Comparison of ENCODE assay signal across 14 mouse cellular contexts in genomic region chr4:138163836-138164235, GRCm38 (mm10). TPM values are rescaled to one million over a fixed set of nuclear protein-coding genes. Genes with fewer than 3 reads are reported as not detected.
DNase-seq lines count a peak whose midpoint lies in the region; ATAC-seq and TF ChIP-seq lines count a peak whose summit lies in the region.
"Had no signal": no experiment of that assay in that cellular context is flagged by ENCODE, and none has a peak within 500 bp of the region (broad histone marks: within the 10 kb centered on the region; RNA-seq: fewer than 3 reads in every experiment).

No protein-coding gene starts in this region.

- no peak for TF ChIP-seq CTCF in CH12.LX (conservative IDR thresholded peaks at IDR 0.05 in 1 of 2, IDR thresholded peaks at IDR 0.05 in 1 of 2; ENCODE audit: low read depth in 2 of 2, low read length in 2 of 2)

- DNase-seq in heart, adult 9 months (ENCODE audit: low spot score in 2 of 2), result no peak
- peak; percentile 21 for DNase-seq in CH12.LX (ENCODE audit: extremely low read depth)
- peak; percentile 55 for DNase-seq in midbrain, embryonic 14.5 days
- no peak for DNase-seq in T-cell, adult 2 months (ENCODE audit: low spot score)
- no peak for DNase-seq in right cerebral cortex, postnatal 10 days (ENCODE audit: low spot score in 2 of 2)
- DNase-seq: cerebellum, postnatal 36 days; gastrocnemius, postnatal 36 days; liver, embryonic 13.5 days; lung, postnatal 4 days; right cerebral cortex, adult 18-20 months; thymus, postnatal 14 days had no signal

- ATAC-seq in heart, embryonic 12.5 days (ENCODE audit: insufficient number of reproducible peaks, low FRiP score), result no peak
- no peak for ATAC-seq in forebrain, embryonic 13.5 days
- no peak for ATAC-seq in midbrain, embryonic 14.5 days (ENCODE audit: low FRiP score, low TSS enrichment)
- ATAC-seq: intestine, embryonic 16.5 days had no signal

- no peak for TF ChIP-seq RAD21 in CH12.LX (IDR thresholded peaks at IDR 0.05; ENCODE audit: low read depth, low read length)

- no peak overlapping the region for H3K9ac ChIP-seq in heart, embryonic 12.5 days
- H3K9ac ChIP-seq in CH12.LX (ENCODE audit: insufficient read depth, low read depth), result no peak overlapping the region
- H3K9ac ChIP-seq in forebrain, embryonic 13.5 days, result no peak overlapping the region
- H3K9ac ChIP-seq in midbrain, embryonic 14.5 days (replicated peaks; ENCODE audit: low read length), result no peak overlapping the region
- H3K9ac ChIP-seq: liver, embryonic 13.5 days had no signal

- H3K27ac ChIP-seq in heart, embryonic 12.5 days (ENCODE audit: poor library complexity, severe bottlenecking), result peak overlapping the region; percentile 86
- H3K27ac ChIP-seq in CH12.LX (ENCODE audit: insufficient read depth, low read depth), result peak overlapping the region; percentile 71
- H3K27ac ChIP-seq in forebrain, embryonic 13.5 days, result peak overlapping the region; percentile 62
- peak overlapping the region; percentile 73 for H3K27ac ChIP-seq in midbrain, embryonic 14.5 days (replicated peaks; ENCODE audit: low read depth, low read length)
- H3K27ac ChIP-seq: liver, embryonic 13.5 days had no signal

- no peak overlapping the region for H3K4me2 ChIP-seq in heart, embryonic 12.5 days
- peak overlapping the region; percentile 17; the same call in 1 of the 2 replicates for H3K4me2 ChIP-seq in CH12.LX (ENCODE audit: insufficient read depth, low read depth, poor library complexity, severe bottlenecking)
- H3K4me2 ChIP-seq in forebrain, embryonic 13.5 days, result no peak overlapping the region
- no peak overlapping the region for H3K4me2 ChIP-seq in midbrain, embryonic 14.5 days (ENCODE audit: low read length)
- H3K4me2 ChIP-seq: liver, embryonic 13.5 days had no signal

- in situ Hi-C loops in CH12.LX (cut with MboI; ENCODE audit: low pct_ligation_motif_present, low pct_unique_long_range_greater_than_20kb, low sequenced_read_pairs), result loop anchor here (5.0 kb wide), 1 partner anchor 33 kb away; no protein-coding TSS in a partner anchor

- peaks cover 53% of the 10 kb centered on the region for H3K36me3 ChIP-seq in heart, embryonic 12.5 days
- peaks cover 45 to 75% of the 10 kb centered on the region in 2 experiments for H3K36me3 ChIP-seq in CH12.LX (replicated peaks in 1 of 2; ENCODE audit: control insufficient read depth in 1 of 2, insufficient read depth in 1 of 2, low read length in 1 of 2)
- peaks cover 74% of the 10 kb centered on the region for H3K36me3 ChIP-seq in forebrain, embryonic 13.5 days (ENCODE audit: poor library complexity, severe bottlenecking)
- H3K36me3 ChIP-seq in midbrain, embryonic 14.5 days (ENCODE audit: control insufficient read depth, insufficient read depth, low read length), result peaks cover 81% of the 10 kb centered on the region

- TF ChIP-seq EP300 in CH12.LX (IDR thresholded peaks at IDR 0.05; ENCODE audit: low read length), result no peak

- 55% methylated on average over 2 of the region's 2 CpGs for WGBS in heart, embryonic 12.5 days
- WGBS in forebrain, embryonic 13.5 days, result 23% methylated on average over 2 of the region's 2 CpGs
- WGBS in midbrain, embryonic 14.5 days, result 9% methylated on average over 2 of the region's 2 CpGs

- peaks cover 36% of the 10 kb centered on the region for H3K4me1 ChIP-seq in heart, embryonic 12.5 days (replicated peaks)
- H3K4me1 ChIP-seq in CH12.LX (ENCODE audit: control insufficient read depth in 1 of 2, insufficient read depth in 2 of 2), result peaks cover 6 to 53% of the 10 kb centered on the region in 2 experiments
- peaks cover 16% of the 10 kb centered on the region for H3K4me1 ChIP-seq in forebrain, embryonic 13.5 days
- H3K4me1 ChIP-seq in midbrain, embryonic 14.5 days (ENCODE audit: control insufficient read depth, insufficient read depth, low read length), result peaks cover 5% of the 10 kb centered on the region; the same call in 1 of the 2 replicates

- dilution Hi-C loops in CH12.LX (cut with MboI; ENCODE audit: extremely low pct_ligation_motif_present, extremely low pct_unique_long_range_greater_than_20kb, low sequenced_read_pairs), result no loop called here

- H3K4me3 ChIP-seq in heart, embryonic 12.5 days, result no peak overlapping the region
- H3K4me3 ChIP-seq in CH12.LX (replicated peaks in 1 of 3; ENCODE audit: low read depth in 2 of 3, low read length in 2 of 3, poor library complexity in 1 of 3), result no peak overlapping the region
- no peak overlapping the region for H3K4me3 ChIP-seq in forebrain, embryonic 13.5 days
- no peak overlapping the region for H3K4me3 ChIP-seq in midbrain, embryonic 14.5 days (replicated peaks; ENCODE audit: low read depth, low read length)
- H3K4me3 ChIP-seq: liver, embryonic 13.5 days had no signal

- H3K27me3 ChIP-seq in heart, embryonic 12.5 days (replicated peaks), result no peaks in the 10 kb centered on the region
- H3K27me3 ChIP-seq in CH12.LX (replicated peaks), result no peaks in the 10 kb centered on the region
- H3K27me3 ChIP-seq in forebrain, embryonic 13.5 days, result no peaks in the 10 kb centered on the region
- H3K27me3 ChIP-seq in midbrain, embryonic 14.5 days (ENCODE audit: control insufficient read depth, insufficient read depth, low read length), result no peaks in the 10 kb centered on the region
- H3K27me3 ChIP-seq: liver, embryonic 13.5 days had no signal

- TF ChIP-seq POLR2A in CH12.LX (IDR thresholded peaks at IDR 0.05; ENCODE audit: low read depth, low read length), result no peak

- H3K79me2 ChIP-seq in CH12.LX (replicated peaks; ENCODE audit: control insufficient read depth, extremely low read depth, insufficient read depth, poor library complexity, severe bottlenecking), result no peaks in the 10 kb centered on the region

- no peaks in the 10 kb centered on the region for H3K9me3 ChIP-seq in heart, embryonic 12.5 days (replicated peaks)
- no peaks in the 10 kb centered on the region for H3K9me3 ChIP-seq in CH12.LX (replicated peaks; ENCODE audit: low read length)
- H3K9me3 ChIP-seq in forebrain, embryonic 13.5 days (replicated peaks), result no peaks in the 10 kb centered on the region
- no peaks in the 10 kb centered on the region for H3K9me3 ChIP-seq in midbrain, embryonic 14.5 days (ENCODE audit: control insufficient read depth, low read length)
- H3K9me3 ChIP-seq: liver, embryonic 13.5 days had no signal

TF ChIP-seq in CH12.LX, 34 proteins besides CTCF, POLR2A, EP300 and RAD21:
- peak; percentile 43; the same call in 1 of the 2 replicates for TF ChIP-seq CHD2 (IDR thresholded peaks at IDR 0.05; ENCODE audit: low read length)
- no peak for TF ChIP-seq MXI1 (IDR thresholded peaks at IDR 0.05; ENCODE audit: low read depth, low read length)
- TF ChIP-seq USF1 (IDR thresholded peaks at IDR 0.05; ENCODE audit: low read depth, low read length), result no peak
- TF ChIP-seq TBP (conservative IDR thresholded peaks at IDR 0.05; ENCODE audit: low read depth, low read length), result no peak
- no peak for TF ChIP-seq PAX5 (IDR thresholded peaks at IDR 0.05; ENCODE audit: low read length)
- 0 out of 2 replicates have a peak, but pooled peaks have one; percentile 32 for TF ChIP-seq SIN3A (IDR thresholded peaks at IDR 0.05; ENCODE audit: low read length)
- no peak for TF ChIP-seq MAZ (IDR thresholded peaks at IDR 0.05; ENCODE audit: low read depth, low read length)
- TF ChIP-seq ZC3H11A (IDR thresholded peaks at IDR 0.05; ENCODE audit: low read depth, low read length), result no peak

RNA-seq across cellular contexts. Expression of gene Hp1bp3, which starts 52.3 kb away (rescaled TPM):
- polyA plus RNA-seq in heart, embryonic 12.5 days (2016; fragmentation: Nextera tagmentation; extraction: Ambion mirVana), result 109 and 114 TPM in 2 replicates
- total RNA-seq in CH12.LX (2012; rRNA removed) (61.9 and 67.7 TPM in 2 replicates), CH12.LX (2014; rRNA removed) (66.9 and 73.7 TPM in 2 replicates)
- 78.2 and 84.2 TPM in 2 replicates for polyA plus RNA-seq in CH12.LX (2012; ENCODE audit: insufficient read length, low read depth)
- 235 and 259 TPM in 2 replicates for polyA plus RNA-seq in forebrain, embryonic 13.5 days (2015; fragmentation: Nextera tagmentation; extraction: Ambion mirVana)
- 257 and 278 TPM in 2 replicates for polyA plus RNA-seq in midbrain, embryonic 14.5 days (2014; fragmentation: Nextera tagmentation; extraction: Ambion mirVana)

Comparison
In these comparisons a context has a peak if more than half of its experiments do, and no peak if none do; other contexts are left out.
1. DNase-seq: peak in CH12.LX (single experiment) and midbrain, embryonic 14.5 days (single experiment); none in heart, adult 9 months (0 of 2), T-cell, adult 2 months (single experiment) and right cerebral cortex, postnatal 10 days (0 of 2).
2. Peak in every context shown above with its lines, with median percentiles within 50 percentile points of each other: H3K27ac ChIP-seq.